Mouse (Mus musculus) intestine, embryonic 16.5 days (tissue): Measurements from ENCODE around the gene Iba57. TPM values are rescaled to one million over a fixed set of nuclear protein-coding genes. Genes with fewer than 3 reads are reported as not detected.

Experiments
- ATAC-seq: fragments of 200-750 bp; cut with Nextera tagmentation; 2 replicates; pipeline ENCODE4 v1.8.0; 2017; ENCODE audit warnings: moderate TSS enrichment, moderate library complexity
- H3K27ac ChIP-seq: fragments of 300-500 bp; sonication (generic); 2 replicates; pipeline ENCODE4 v1.5.1; 2014; ENCODE audit warnings: mild to moderate bottlenecking, low read length
- H3K27me3 ChIP-seq: fragments of 300-500 bp; sonication (generic); replicated peaks from 2 replicates; pipeline ENCODE4 v1.6.1; 2014; ENCODE audit warnings: low read length, control low read depth, mixed read lengths; ENCODE audit not compliant: control insufficient read depth, insufficient read depth
- H3K36me3 ChIP-seq: fragments of 300-500 bp; sonication (generic); 2 replicates; pipeline ENCODE4 v1.6.1; 2014; ENCODE audit warnings: low read length, control low read depth; ENCODE audit not compliant: control insufficient read depth, insufficient read depth
- H3K4me1 ChIP-seq: fragments of 300-500 bp; sonication (generic); 2 replicates; pipeline ENCODE4 v1.6.1; 2014; ENCODE audit warnings: low read length, control low read depth, mixed read lengths; ENCODE audit not compliant: control insufficient read depth, insufficient read depth
- H3K4me2 ChIP-seq: fragments of 300-500 bp; sonication (generic); 2 replicates; pipeline ENCODE4 v1.6.1; 2014; ENCODE audit warnings: low read depth, low read length, control low read depth
- H3K4me3 ChIP-seq: fragments of 300-500 bp; sonication (generic); 2 replicates; pipeline ENCODE4 v1.5.1; 2014; ENCODE audit warnings: mild to moderate bottlenecking, low read length
- H3K9ac ChIP-seq: fragments of 300-500 bp; sonication (generic); 2 replicates; pipeline ENCODE4 v1.6.1; 2014; ENCODE audit warnings: low read depth, low read length
- H3K9me3 ChIP-seq: fragments of 300-500 bp; sonication (generic); 2 replicates; pipeline ENCODE4 v1.6.1; 2016; ENCODE audit warnings: low read length, control low read depth; ENCODE audit not compliant: control insufficient read depth
- WGBS: fragments of 180-500 bp; shearing (Covaris S2); extraction: QIAGEN DNeasy Blood & Tissue Kit; methylation state at CpG from one replicate; pipeline ENCODE4 v1.1.7; 2014; 5-methylcytosine and 5-hydroxymethylcytosine counted together
- polyA plus RNA-seq: library from polyadenylated mRNA; unstranded; fragments of >200 nt; fragmentation: Nextera tagmentation; extraction: Ambion mirVana; gene quantifications from 2 replicates; pipeline ENCODE4 v1.2.1, GENCODE M21; 2015

The Iba57 gene
- polyA plus RNA-seq, 1 experiment from 2014 or later: 7.7 TPM

GRCm38 (mm10) chr11:59138537-59139486, 24.7 kb downstream of the Iba57 start:
- Histone ChIP-seq H3K9ac (no peak overlapping the region), H3K27me3 (peaks cover 37% of the 10 kb centered on the region), H3K9me3 (no peaks in the 10 kb centered on the region), H3K27ac (no peak overlapping the region), H3K36me3 (no peaks in the 10 kb centered on the region), H3K4me3 (no peak overlapping the region), H3K4me1 (peaks cover 4% of the 10 kb centered on the region; the same call in 1 of the 2 replicates), H3K4me2 (no peak overlapping the region)
- 67% methylated on average over 19 of the region's 19 CpGs for WGBS
- no peak for ATAC-seq

GRCm38 (mm10) chr11:59136994-59137706, 26.4 kb downstream of the Iba57 start:
- Histone ChIP-seq H3K4me2 (no peak overlapping the region), H3K9ac (no peak overlapping the region), H3K27me3 (peaks cover 48% of the 10 kb centered on the region), H3K4me3 (no peak overlapping the region), H3K4me1 (peaks cover 4% of the 10 kb centered on the region; the same call in 1 of the 2 replicates), H3K36me3 (no peaks in the 10 kb centered on the region), H3K27ac (no peak overlapping the region), H3K9me3 (no peaks in the 10 kb centered on the region)
- no peak for ATAC-seq
- 78% methylated on average over 12 of the region's 12 CpGs for WGBS

- Histone ChIP-seq H3K4me2 (peak within 1 kb of the TSS; percentile 43), H3K27me3 (peaks cover 48% of the 10 kb centered on the region), H3K4me3 (peak within 1 kb of the TSS; percentile 33), H3K9me3 (no peaks in the 10 kb centered on the region), H3K36me3 (no peaks in the 10 kb centered on the region), H3K9ac (no peak within 1 kb of the TSS), H3K27ac (no peak within 1 kb of the TSS), H3K4me1 (peaks cover 4% of the 10 kb centered on the region; the same call in 1 of the 2 replicates)
- ATAC-seq: no peak
- 15% methylated on average over 44 of the region's 44 CpGs for WGBS
Measured at GRCm38 (mm10) chr11:59135904-59136452, 27.6 kb downstream of the Iba57 start, which contains the start of gene Obscn. TSS of gene Obscn (minus strand) at chr11:59136402.

- WGBS: 5% methylated on average over 55 of the region's 55 CpGs
Measured at GRCm38 (mm10) chr11:59135051-59135820, 28.3 kb downstream of the Iba57 start.

GRCm38 (mm10) chr11:59134373-59134997, 29.1 kb downstream of the Iba57 start:
- H3K27me3 ChIP-seq: peaks cover 48% of the 10 kb centered on the region
- peaks cover 4% of the 10 kb centered on the region; the same call in 1 of the 2 replicates for H3K4me1 ChIP-seq
- WGBS: 7% methylated on average over 35 of the region's 35 CpGs
- H3K4me3 ChIP-seq: peak overlapping the region; percentile 22
- H3K9me3 ChIP-seq: no peaks in the 10 kb centered on the region
- peak; percentile 85 for ATAC-seq
- no peaks in the 10 kb centered on the region for H3K36me3 ChIP-seq
- H3K27ac ChIP-seq: no peak overlapping the region
- H3K9ac ChIP-seq: no peak overlapping the region
- H3K4me2 ChIP-seq: peak overlapping the region; percentile 39

More at GRCm38 (mm10) chr11:59135051-59135820, 28.3 kb downstream of the Iba57 start:
- Histone ChIP-seq H3K36me3 (no peaks in the 10 kb centered on the region), H3K4me1 (peaks cover 4% of the 10 kb centered on the region; the same call in 1 of the 2 replicates), H3K27me3 (peaks cover 48% of the 10 kb centered on the region), H3K4me2 (peak overlapping the region; percentile 43), H3K9me3 (no peaks in the 10 kb centered on the region), H3K4me3 (peak overlapping the region; percentile 33), H3K27ac (no peak overlapping the region), H3K9ac (no peak overlapping the region)
- ATAC-seq: no peak

- Histone ChIP-seq H3K27me3 (peaks cover 44% of the 10 kb centered on the region), H3K4me3 (no peak overlapping the region), H3K9me3 (no peaks in the 10 kb centered on the region), H3K36me3 (no peaks in the 10 kb centered on the region), H3K4me2 (no peak overlapping the region), H3K4me1 (peaks cover 4% of the 10 kb centered on the region; the same call in 1 of the 2 replicates), H3K9ac (no peak overlapping the region), H3K27ac (no peak overlapping the region)
- no peak for ATAC-seq
- WGBS: 87% methylated on average over 2 of the region's 3 CpGs
Measured at GRCm38 (mm10) chr11:59132065-59132464, 31.5 kb downstream of the Iba57 start.

- no peak overlapping the region for H3K27ac ChIP-seq
- no peak overlapping the region for H3K4me2 ChIP-seq
- no peaks in the 10 kb centered on the region for H3K36me3 ChIP-seq
- no peak overlapping the region for H3K4me3 ChIP-seq
- no peak for ATAC-seq
- peaks cover 4% of the 10 kb centered on the region; the same call in 1 of the 2 replicates for H3K4me1 ChIP-seq
- no peak overlapping the region for H3K9ac ChIP-seq
- H3K9me3 ChIP-seq: no peaks in the 10 kb centered on the region
- H3K27me3 ChIP-seq: peaks cover 37% of the 10 kb centered on the region
- 74% methylated on average over 18 of the region's 18 CpGs for WGBS
Measured at GRCm38 (mm10) chr11:59131348-59131919, 32.1 kb downstream of the Iba57 start.

- Histone ChIP-seq H3K4me2 (no peak overlapping the region), H3K4me3 (no peak overlapping the region), H3K27ac (no peak overlapping the region), H3K9ac (no peak overlapping the region), H3K9me3 (no peaks in the 10 kb centered on the region), H3K27me3 (peaks cover 31% of the 10 kb centered on the region), H3K4me1 (peaks cover 4% of the 10 kb centered on the region; the same call in 1 of the 2 replicates), H3K36me3 (no peaks in the 10 kb centered on the region)
- ATAC-seq: no peak
- WGBS: 85% methylated on average over 9 of the region's 9 CpGs
Measured at GRCm38 (mm10) chr11:59130782-59131181, 32.8 kb downstream of the Iba57 start.
